In genomic region chr4:56865971-56866370, GRCm38 (mm10) we compare ENCODE assay signal across 8 mouse cellular contexts. TPM values are rescaled to one million over a fixed set of nuclear protein-coding genes. Genes with fewer than 3 reads are reported as not detected.
DNase-seq lines count a peak whose midpoint lies in the region; ATAC-seq lines count a peak whose summit lies in the region.

No protein-coding gene starts in this region.

- H3K27ac ChIP-seq in lung, embryonic 16.5 days (ENCODE audit: low read length) = peak overlapping the region; percentile 19; the same call in 1 of the 2 replicates

- 53% methylated on average over 4 of the region's 4 CpGs for WGBS in lung, embryonic 16.5 days

- H3K4me3 ChIP-seq in lung, embryonic 16.5 days (ENCODE audit: low read length) = no peak overlapping the region

- no peaks in the 10 kb centered on the region for H3K27me3 ChIP-seq in lung, embryonic 16.5 days (ENCODE audit: control insufficient read depth, insufficient read depth, low read depth, low read length)

- DNase-seq in cerebellum, adult 11 months = peak; percentile 17
- no peak for DNase-seq in cerebellum, postnatal 4 days (ENCODE audit: low spot score in 2 of 2)
- peak; percentile 30 to 34 for DNase-seq in left cerebral cortex, postnatal 10 days (ENCODE audit: extremely low spot score in 1 of 2, low spot score in 2 of 2)
- no peak for DNase-seq in left cerebral cortex, adult 18-20 months (ENCODE audit: low spot score in 2 of 2)
- peak; percentile 60 for DNase-seq in gastrocnemius, adult 18-20 months (ENCODE audit: low spot score)
- no peak for DNase-seq in spleen, adult 18-20 months

- no peak overlapping the region for H3K9ac ChIP-seq in lung, embryonic 16.5 days (ENCODE audit: low read length)

- no peak for ATAC-seq in lung, embryonic 16.5 days (ENCODE audit: low read depth)
- ATAC-seq in inflammation-experienced regulatory T-cells, adult 6 months = no peak

- intact Hi-C loops in left cerebral cortex, postnatal 10 days (cut with DNase I) = no loop called here

- no peaks in the 10 kb centered on the region for H3K9me3 ChIP-seq in lung, embryonic 16.5 days (ENCODE audit: control insufficient read depth, low read length)

- peaks cover 9% of the 10 kb centered on the region; the same call in 1 of the 2 replicates for H3K4me1 ChIP-seq in lung, embryonic 16.5 days (replicated peaks; ENCODE audit: control insufficient read depth, insufficient read depth, low read length)

- H3K4me2 ChIP-seq in lung, embryonic 16.5 days (ENCODE audit: low read depth, low read length) = no peak overlapping the region

- peaks cover under 1% of the 10 kb centered on the region; the same call in 1 of the 2 replicates for H3K36me3 ChIP-seq in lung, embryonic 16.5 days (ENCODE audit: control insufficient read depth, insufficient read depth, low read length)

RNA-seq across cellular contexts. Expression of gene Ctnnal1, which starts 1.0 kb away (rescaled TPM):
- 10 to 100 TPM; 16.6 to 17.1 TPM for total RNA-seq in left cerebral cortex, postnatal 10 days (2021)
- total RNA-seq in left cerebral cortex, adult 18-20 months (2021) = 10 to 100 TPM; 17.9 to 18.1 TPM
- total RNA-seq in gastrocnemius, adult 18-20 months (2021) = 10 to 100 TPM in 1 of 2 experiments, 1 to 10 TPM in 1; 9.2 to 10.0 TPM
- 19.9 and 21.7 TPM in 2 replicates for polyA plus RNA-seq in lung, embryonic 16.5 days (2015; fragmentation: Nextera tagmentation; extraction: Ambion mirVana)
- 1 to 10 TPM in 2 of 3 experiments, under 1 TPM in 1; 0.89 to 2.6 (median 1.5) TPM for polyA plus RNA-seq in inflammation-experienced regulatory T-cells, adult 6 months (2017; shearing (Covaris generic))

Comparison
In these comparisons a context has a peak if more than half of its experiments do, and no peak if none do; other contexts are left out.
1. DNase-seq: peak in cerebellum, adult 11 months (single experiment), left cerebral cortex, postnatal 10 days (2 of 2) and gastrocnemius, adult 18-20 months (single experiment); none in cerebellum, postnatal 4 days (0 of 2), left cerebral cortex, adult 18-20 months (0 of 2) and spleen, adult 18-20 months (0 of 2).